Mouse (Mus musculus) liver, embryonic 12.5 days (tissue): Measurements from ENCODE around the gene Ppme1. TPM values are rescaled to one million over a fixed set of nuclear protein-coding genes. Genes with fewer than 3 reads are reported as not detected.
A peak's percentile ranks its signal among the peaks of the same experiment; 100 is the strongest.

Experiments
- ATAC-seq: fragments of 200-750 bp; cut with Nextera tagmentation; 2 replicates; pipeline ENCODE4 v1.8.0; 2017; ENCODE audit warnings: moderate number of reproducible peaks, mild to moderate bottlenecking, moderate library complexity
- H3K27ac ChIP-seq: fragments of 300-500 bp; sonication (generic); 2 replicates; pipeline ENCODE4 v1.5.1; 2016; ENCODE audit warnings: mild to moderate bottlenecking
- H3K27me3 ChIP-seq: fragments of 300-500 bp; sonication (generic); replicated peaks from 2 replicates; pipeline ENCODE4 v1.6.1; 2016; ENCODE audit warnings: mild to moderate bottlenecking, moderate library complexity
- H3K36me3 ChIP-seq: fragments of 300-500 bp; sonication (generic); 2 replicates; pipeline ENCODE4 v1.6.1; 2016; ENCODE audit warnings: mild to moderate bottlenecking, moderate library complexity
- H3K4me1 ChIP-seq: fragments of 300-500 bp; sonication (generic); 2 replicates; pipeline ENCODE4 v1.6.1; 2016
- H3K4me2 ChIP-seq: fragments of 300-500 bp; sonication (generic); 2 replicates; pipeline ENCODE4 v1.6.1; 2016; ENCODE audit warnings: mild to moderate bottlenecking, moderate library complexity
- H3K4me3 ChIP-seq: fragments of 300-500 bp; sonication (generic); 2 replicates; pipeline ENCODE4 v1.5.1; 2016; ENCODE audit warnings: mild to moderate bottlenecking, moderate library complexity
- H3K9ac ChIP-seq: fragments of 300-500 bp; sonication (generic); 2 replicates; pipeline ENCODE4 v1.6.1; 2016; ENCODE audit warnings: mild to moderate bottlenecking, moderate library complexity
- H3K9me3 ChIP-seq: fragments of 300-500 bp; sonication (generic); replicated peaks from 2 replicates; pipeline ENCODE4 v1.6.1; 2016; ENCODE audit warnings: mild to moderate bottlenecking, moderate library complexity
- WGBS: fragments of 180-500 bp; shearing (Covaris S2); methylation state at CpG from one replicate; pipeline ENCODE4 v1.1.7; 2016; ENCODE audit not compliant: insufficient replicate concordance; 5-methylcytosine and 5-hydroxymethylcytosine counted together
- polyA plus RNA-seq: library from polyadenylated mRNA; unstranded; fragments of >200 nt; fragmentation: Nextera tagmentation; extraction: Ambion mirVana; gene quantifications from 2 replicates; pipeline ENCODE4 v1.2.1, GENCODE M21; 2016

Ppme1 gene
- polyA plus RNA-seq, 1 experiment from 2014 or later = 32.5 TPM

- H3K9me3 ChIP-seq = no peaks in the 10 kb centered on the region
- no peak for ATAC-seq
- peak overlapping the region; percentile 85 for H3K4me2 ChIP-seq
- no peaks in the 10 kb centered on the region for H3K27me3 ChIP-seq
- peak overlapping the region; percentile 91 for H3K9ac ChIP-seq
- 6% methylated on average over 17 of the region's 17 CpGs for WGBS
- H3K4me3 ChIP-seq = peak overlapping the region; percentile 83
- peak overlapping the region; percentile 94 for H3K27ac ChIP-seq
- H3K4me1 ChIP-seq = peaks cover 33% of the 10 kb centered on the region
- peaks cover 30% of the 10 kb centered on the region for H3K36me3 ChIP-seq
Measured at GRCm38 (mm10) chr7:100372452-100372980, 409 bp upstream of the Ppme1 start.

GRCm38 (mm10) chr7:100364888-100365287, 7.2 kb downstream of the Ppme1 start:
- ATAC-seq = no peak
- 51% methylated on average over 6 of the region's 6 CpGs for WGBS
- no peak overlapping the region for H3K4me2 ChIP-seq

DNA sequence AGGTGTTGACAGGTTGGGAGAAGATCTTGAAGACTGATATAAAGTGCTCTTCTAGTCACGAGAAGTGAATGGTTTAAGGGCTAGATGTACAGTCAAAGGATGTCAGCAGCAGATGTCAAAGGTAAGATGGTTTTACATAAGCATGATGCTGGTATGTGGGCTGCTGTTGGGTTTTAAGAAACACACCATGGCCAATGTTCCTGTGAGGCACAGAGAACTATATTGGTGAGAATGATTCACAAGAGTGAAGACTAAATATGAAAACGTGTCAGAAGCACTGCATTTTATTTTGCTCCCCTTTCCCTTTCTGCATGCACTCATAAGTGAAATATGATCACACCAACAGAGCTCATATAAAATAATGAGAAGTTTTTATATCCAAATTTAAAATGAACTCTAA, 8.9 kb downstream of the Ppme1 start:
- no peak overlapping the region for H3K27ac ChIP-seq
- no peaks in the 10 kb centered on the region for H3K27me3 ChIP-seq
- H3K4me1 ChIP-seq = peaks cover 11% of the 10 kb centered on the region
- WGBS = 75% methylated on average over 2 of the region's 2 CpGs
- H3K9ac ChIP-seq = no peak overlapping the region
- no peak for ATAC-seq
- no peaks in the 10 kb centered on the region for H3K9me3 ChIP-seq
- H3K36me3 ChIP-seq = no peaks in the 10 kb centered on the region
- H3K4me2 ChIP-seq = no peak overlapping the region
- H3K4me3 ChIP-seq = no peak overlapping the region

More at GRCm38 (mm10) chr7:100364888-100365287, 7.2 kb downstream of the Ppme1 start:
- Histone ChIP-seq H3K27me3 (no peaks in the 10 kb centered on the region), H3K36me3 (no peaks in the 10 kb centered on the region), H3K27ac (no peak overlapping the region), H3K4me3 (no peak overlapping the region), H3K9ac (no peak overlapping the region), H3K9me3 (no peaks in the 10 kb centered on the region), H3K4me1 (peaks cover 20% of the 10 kb centered on the region)

DNA sequence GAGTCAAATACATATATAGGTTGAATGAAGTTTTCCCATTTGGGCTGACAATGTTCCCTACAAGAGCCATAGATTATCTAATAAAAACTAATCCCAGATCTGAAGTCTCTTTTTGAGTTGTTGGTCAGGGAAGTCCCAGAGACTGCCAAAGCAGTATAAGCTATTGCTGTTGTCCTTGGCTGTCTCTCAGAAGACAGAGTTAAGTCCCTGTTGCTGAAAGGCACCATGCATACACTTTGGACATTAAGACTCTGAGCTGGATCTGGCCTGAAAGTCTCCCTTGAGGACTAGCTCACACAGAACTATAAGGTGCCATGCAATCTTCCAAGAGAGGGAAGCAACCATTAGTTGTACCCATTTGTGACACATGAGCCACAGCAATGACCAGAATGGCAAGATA, 14.3 kb downstream of the Ppme1 start:
- H3K9ac ChIP-seq = no peak overlapping the region
- H3K27ac ChIP-seq = no peak overlapping the region
- peaks cover 10% of the 10 kb centered on the region for H3K36me3 ChIP-seq
- no peaks in the 10 kb centered on the region for H3K27me3 ChIP-seq
- no peak overlapping the region for H3K4me2 ChIP-seq
- H3K4me1 ChIP-seq = no peaks in the 10 kb centered on the region
- ATAC-seq = no peak
- no peak overlapping the region for H3K4me3 ChIP-seq
- no peaks in the 10 kb centered on the region for H3K9me3 ChIP-seq

DNA sequence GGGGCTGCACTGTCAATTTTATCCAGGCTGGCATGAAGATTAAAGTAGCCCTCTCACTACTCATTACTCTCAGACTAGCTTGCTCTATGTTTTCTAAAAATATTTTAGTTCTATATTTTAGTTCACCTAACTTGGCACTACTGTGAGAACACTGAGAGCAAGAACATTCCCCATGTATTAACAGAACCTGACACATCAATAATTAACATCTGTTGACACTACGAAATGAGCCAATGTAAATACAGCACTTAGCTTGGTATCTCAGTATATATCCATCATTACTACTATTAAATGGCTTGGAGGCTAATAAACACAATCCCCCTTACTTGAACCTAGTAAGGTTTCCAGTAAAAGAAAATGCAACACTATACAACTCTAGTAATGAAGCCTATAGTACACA, 15.3 kb downstream of the Ppme1 start:
- H3K27ac ChIP-seq = no peak overlapping the region
- peaks cover 16% of the 10 kb centered on the region for H3K36me3 ChIP-seq
- H3K4me1 ChIP-seq = no peaks in the 10 kb centered on the region
- H3K27me3 ChIP-seq = no peaks in the 10 kb centered on the region
- WGBS = 78% methylated on average over 1 of the region's 1 CpGs
- H3K4me3 ChIP-seq = no peak overlapping the region
- H3K9ac ChIP-seq = no peak overlapping the region
- no peak for ATAC-seq
- H3K4me2 ChIP-seq = no peak overlapping the region
- no peaks in the 10 kb centered on the region for H3K9me3 ChIP-seq

DNA sequence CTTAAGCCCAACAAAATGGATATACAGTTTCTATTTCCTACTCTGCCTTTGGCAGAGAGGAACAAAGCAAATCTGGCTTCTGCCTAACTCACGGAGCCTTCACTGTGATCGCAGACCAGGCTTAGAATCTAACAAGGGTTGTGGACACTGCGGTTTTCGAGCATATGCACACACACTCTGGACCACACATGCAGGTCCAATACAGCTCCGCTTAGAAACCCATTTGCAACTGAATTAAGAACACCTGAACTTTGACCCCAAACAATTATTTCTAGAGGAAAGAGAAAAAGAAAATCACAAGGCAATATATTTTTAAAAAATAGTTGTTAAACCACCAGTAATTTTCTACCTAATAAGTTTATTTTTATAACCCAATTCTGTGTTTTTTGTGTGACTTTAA, 15.8 kb downstream of the Ppme1 start:
- H3K4me1 ChIP-seq = no peaks in the 10 kb centered on the region
- no peak overlapping the region for H3K9ac ChIP-seq
- H3K27me3 ChIP-seq = no peaks in the 10 kb centered on the region
- no peak for ATAC-seq
- WGBS = 83% methylated on average over 5 of the region's 5 CpGs
- H3K9me3 ChIP-seq = no peaks in the 10 kb centered on the region
- no peak overlapping the region for H3K27ac ChIP-seq
- no peak overlapping the region for H3K4me2 ChIP-seq
- peaks cover 20% of the 10 kb centered on the region for H3K36me3 ChIP-seq
- H3K4me3 ChIP-seq = no peak overlapping the region

DNA sequence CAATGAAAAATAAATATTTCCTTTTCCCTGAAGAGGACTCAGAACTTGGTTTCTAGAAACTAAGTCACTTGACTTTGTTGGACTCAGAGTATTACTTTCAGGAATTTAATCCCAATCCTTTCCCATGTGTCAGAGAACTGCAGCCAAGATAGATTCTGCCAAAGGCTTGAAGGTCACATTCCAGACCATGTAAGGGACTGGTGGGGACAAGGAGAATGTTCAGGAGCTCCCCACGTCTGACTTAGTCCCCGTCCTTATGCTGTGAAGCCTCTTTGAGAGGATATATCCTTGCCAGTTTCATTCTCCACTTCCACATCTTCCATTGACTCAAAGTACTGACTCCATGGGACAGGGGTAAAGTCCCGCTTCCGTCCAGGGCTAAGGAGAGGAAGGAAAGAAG, 17.1 kb downstream of the Ppme1 start:
- no peaks in the 10 kb centered on the region for H3K27me3 ChIP-seq
- WGBS = 77% methylated on average over 4 of the region's 4 CpGs
- no peak for ATAC-seq

DNA sequence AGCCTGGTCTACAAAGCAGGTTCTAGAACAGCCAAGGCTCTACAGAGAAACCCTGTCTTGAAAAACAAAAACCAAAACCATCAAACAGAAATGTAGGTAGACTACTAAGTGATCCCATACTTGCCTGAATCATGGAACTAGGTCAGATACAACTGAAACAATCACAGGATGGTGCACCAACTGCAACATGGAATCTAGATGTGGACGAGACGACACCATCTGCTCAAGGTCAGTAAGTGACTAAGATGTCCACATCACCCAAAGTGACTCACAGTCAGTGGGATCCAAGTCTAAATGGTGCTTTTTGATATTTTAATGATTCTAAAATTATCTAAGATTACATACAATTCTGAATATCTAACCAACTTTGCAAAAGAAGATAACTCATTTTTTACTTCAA, 36.2 kb downstream of the Ppme1 start:
- no peak overlapping the region for H3K27ac ChIP-seq
- no peaks in the 10 kb centered on the region for H3K27me3 ChIP-seq
- no peaks in the 10 kb centered on the region for H3K4me1 ChIP-seq
- peaks cover 83% of the 10 kb centered on the region for H3K36me3 ChIP-seq
- no peak for ATAC-seq
- 84% methylated on average over 2 of the region's 2 CpGs for WGBS
- H3K4me2 ChIP-seq = no peak overlapping the region
- H3K9me3 ChIP-seq = no peaks in the 10 kb centered on the region
- no peak overlapping the region for H3K9ac ChIP-seq
- H3K4me3 ChIP-seq = no peak overlapping the region

More for the DNA sequence above, 17.1 kb downstream of the Ppme1 start:
- no peaks in the 10 kb centered on the region for H3K9me3 ChIP-seq
- peaks cover 21% of the 10 kb centered on the region for H3K36me3 ChIP-seq
- H3K9ac ChIP-seq = no peak overlapping the region
- H3K4me2 ChIP-seq = no peak overlapping the region
- no peaks in the 10 kb centered on the region for H3K4me1 ChIP-seq
- H3K4me3 ChIP-seq = no peak overlapping the region
- H3K27ac ChIP-seq = no peak overlapping the region

DNA sequence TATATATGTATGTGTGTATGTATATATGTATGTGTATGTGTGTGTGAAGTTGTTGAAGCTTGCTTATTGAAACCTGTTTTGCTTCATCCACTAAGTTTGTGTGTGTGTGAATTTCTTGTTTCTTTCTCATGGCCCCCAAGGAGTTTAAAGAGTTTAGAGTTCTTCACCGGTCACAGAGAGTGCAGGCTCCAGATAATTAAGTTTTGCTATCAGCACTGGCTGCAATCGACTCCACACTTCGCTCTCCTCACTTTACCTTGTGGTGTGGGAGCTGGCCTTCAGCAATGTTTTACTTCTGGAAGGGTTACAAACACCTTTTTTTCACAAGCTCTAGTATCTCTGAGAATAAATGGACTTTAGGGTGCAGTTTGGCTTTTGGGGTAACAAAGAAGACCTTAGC, 40.8 kb downstream of the Ppme1 start:
- H3K27ac ChIP-seq = no peak overlapping the region
- no peak overlapping the region for H3K9ac ChIP-seq
- WGBS = 67% methylated on average over 3 of the region's 3 CpGs
- peaks cover 88% of the 10 kb centered on the region for H3K36me3 ChIP-seq
- H3K27me3 ChIP-seq = no peaks in the 10 kb centered on the region
- H3K4me1 ChIP-seq = no peaks in the 10 kb centered on the region
- H3K4me2 ChIP-seq = no peak overlapping the region
- no peaks in the 10 kb centered on the region for H3K9me3 ChIP-seq
- H3K4me3 ChIP-seq = no peak overlapping the region
- ATAC-seq = no peak

DNA sequence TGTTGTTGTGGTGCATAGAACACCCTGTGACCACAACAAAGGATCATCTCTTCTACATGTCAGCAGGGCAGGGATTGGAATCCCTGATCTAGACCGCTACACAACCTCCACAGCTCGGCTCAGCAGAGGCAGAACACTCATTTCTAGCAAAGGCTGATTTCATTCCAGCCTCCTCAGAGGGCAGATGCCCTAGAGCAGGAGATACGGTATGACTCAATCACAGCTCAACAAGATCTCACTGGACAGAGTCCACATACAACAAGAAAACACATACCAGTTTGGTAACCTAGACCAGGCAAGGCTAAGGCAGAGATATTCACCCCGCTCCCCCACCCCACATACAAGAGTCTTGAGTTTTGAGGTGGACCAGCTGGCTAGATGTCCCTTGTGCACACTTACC, 43.5 kb downstream of the Ppme1 start:
- no peak for ATAC-seq
- Histone ChIP-seq H3K36me3 (peaks cover 73% of the 10 kb centered on the region), H3K4me3 (no peak overlapping the region), H3K27me3 (no peaks in the 10 kb centered on the region), H3K9me3 (no peaks in the 10 kb centered on the region), H3K9ac (no peak overlapping the region), H3K4me1 (no peaks in the 10 kb centered on the region), H3K27ac (no peak overlapping the region), H3K4me2 (no peak overlapping the region)
- WGBS = 73% methylated on average over 4 of the region's 4 CpGs

GRCm38 (mm10) chr7:100327514-100327913, 44.6 kb downstream of the Ppme1 start:
- Histone ChIP-seq H3K4me1 (no peaks in the 10 kb centered on the region), H3K4me2 (no peak overlapping the region), H3K9me3 (no peaks in the 10 kb centered on the region), H3K27ac (no peak overlapping the region), H3K4me3 (no peak overlapping the region), H3K27me3 (no peaks in the 10 kb centered on the region), H3K36me3 (peaks cover 62% of the 10 kb centered on the region), H3K9ac (no peak overlapping the region)
- no peak for ATAC-seq
- WGBS = 81% methylated on average over 7 of the region's 7 CpGs

DNA sequence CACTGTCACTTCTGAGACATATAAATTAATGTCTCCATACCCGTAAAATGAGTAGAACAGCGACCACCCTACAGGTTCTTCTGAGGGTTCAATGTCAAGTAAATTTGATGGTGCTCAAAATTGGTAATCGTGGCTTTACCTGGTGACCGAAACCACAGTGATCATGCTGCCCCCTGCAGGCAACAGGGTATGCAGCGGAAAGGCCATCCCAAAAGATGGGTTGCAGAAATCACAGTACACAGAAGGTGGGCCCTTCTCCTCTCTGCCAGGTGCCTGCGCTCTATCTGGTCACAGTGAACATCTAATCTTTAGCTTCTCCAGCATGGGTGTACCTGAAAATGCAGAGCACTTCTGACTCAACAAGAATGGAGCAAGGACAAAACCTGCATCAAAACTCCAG, 46.6 kb downstream of the Ppme1 start:
- H3K4me1 ChIP-seq = no peaks in the 10 kb centered on the region
- H3K4me2 ChIP-seq = no peak overlapping the region
- no peak overlapping the region for H3K27ac ChIP-seq
- 68% methylated on average over 6 of the region's 6 CpGs for WGBS
- no peak for ATAC-seq
- peaks cover 42% of the 10 kb centered on the region for H3K36me3 ChIP-seq
- H3K27me3 ChIP-seq = no peaks in the 10 kb centered on the region
- H3K9me3 ChIP-seq = no peaks in the 10 kb centered on the region
- no peak overlapping the region for H3K4me3 ChIP-seq
- H3K9ac ChIP-seq = no peak overlapping the region

DNA sequence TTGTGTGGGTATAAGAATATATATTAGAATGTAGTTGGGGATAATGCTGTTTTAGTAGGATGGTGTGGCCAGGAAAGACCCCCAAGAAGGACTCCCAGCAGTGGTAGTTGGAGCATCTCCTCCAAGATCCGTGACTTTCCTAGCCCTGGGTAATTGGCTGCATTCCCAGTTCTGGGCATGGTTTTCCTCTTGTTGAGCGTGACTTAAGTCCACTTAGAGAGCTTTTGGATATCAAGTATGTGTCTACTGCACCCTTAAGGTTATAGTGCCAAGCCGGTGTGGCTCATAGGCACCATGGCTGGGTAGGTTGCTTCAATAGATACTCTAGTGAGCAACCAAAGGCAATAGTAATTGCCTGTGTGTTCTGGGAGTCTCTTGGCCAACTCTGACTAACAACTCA, 48.4 kb downstream of the Ppme1 start:
- H3K4me1 ChIP-seq = no peaks in the 10 kb centered on the region
- no peak overlapping the region for H3K4me3 ChIP-seq
- H3K9me3 ChIP-seq = no peaks in the 10 kb centered on the region
- H3K4me2 ChIP-seq = no peak overlapping the region
- 80% methylated on average over 3 of the region's 3 CpGs for WGBS
- peaks cover 28% of the 10 kb centered on the region for H3K36me3 ChIP-seq
- H3K27ac ChIP-seq = no peak overlapping the region
- 0 out of 2 replicates have a peak, but pooled peaks cover 4% of the 10 kb centered on the region for H3K27me3 ChIP-seq
- ATAC-seq = no peak
- no peak overlapping the region for H3K9ac ChIP-seq
